Mouse (Mus musculus) G1E (cell line): ENCODE data around the gene Siglech. TPM values are rescaled to one million over a fixed set of nuclear protein-coding genes. Genes with fewer than 3 reads are reported as not detected.

ENCODE experiments used
- ATAC-seq: 2 replicates; pipeline ENCODE4 v1.8.0; 2016; ENCODE audit warnings: mild to moderate bottlenecking; ENCODE audit not compliant: insufficient number of reproducible peaks, poor library complexity, low FRiP score, severe bottlenecking; ENCODE audit errors: extremely low read depth
- DNase-seq: peaks from one replicate; pipeline ENCODE4 v3.0.0; 2012; ENCODE audit warnings: low spot score
- H3K27me3 ChIP-seq: 2 replicates; pipeline ENCODE4 v1.6.1; 2012; ENCODE audit warnings: mild to moderate bottlenecking, low read length, inconsistent platforms; ENCODE audit not compliant: insufficient read depth
- H3K36me3 ChIP-seq: replicated peaks from 2 replicates; pipeline ENCODE3; 2012; ENCODE audit warnings: mild to moderate bottlenecking, inconsistent platforms
- H3K4me1 ChIP-seq: 2 replicates; pipeline ENCODE4 v1.6.1; 2012; ENCODE audit warnings: low read depth, low read length, inconsistent platforms, mixed read lengths; ENCODE audit not compliant: insufficient read depth
- H3K4me3 ChIP-seq: 2 replicates; pipeline ENCODE4 v1.5.1; 2012; ENCODE audit warnings: low read depth, mild to moderate bottlenecking, inconsistent platforms, low read length, moderate library complexity, mixed read lengths
- H3K9me3 ChIP-seq: replicated peaks from 2 replicates; pipeline ENCODE4 v1.6.1; 2012; ENCODE audit warnings: inconsistent platforms
- CTCF ChIP-seq: IDR thresholded peaks from 2 replicates; pipeline ENCODE4 v1.5.1; 2012; ENCODE audit warnings: low read depth, low read length, inconsistent platforms, mixed read lengths
- GATA1 ChIP-seq: IDR thresholded peaks from 2 replicates; pipeline ENCODE4 v1.6.1; 2012; ENCODE audit warnings: borderline replicate concordance, low read length, inconsistent platforms, mixed read lengths
- GATA2 ChIP-seq: IDR thresholded peaks from 2 replicates; pipeline ENCODE4 v1.6.1; 2012; ENCODE audit warnings: low read depth, low read length, inconsistent platforms, borderline replicate concordance
- POLR2AphosphoS5 ChIP-seq: IDR thresholded peaks from 2 replicates; pipeline ENCODE4 v1.6.1; 2012; ENCODE audit warnings: low read depth, low read length, inconsistent platforms; ENCODE audit not compliant: insufficient replicate concordance
- TAL1 ChIP-seq: conservative IDR thresholded peaks from 2 replicates; pipeline ENCODE4 v1.6.1; 2012; ENCODE audit warnings: low read depth, low read length, inconsistent platforms, mixed read lengths
- polyA plus RNA-seq: library from polyadenylated mRNA; stranded (reverse); fragments of >175 nt; gene quantifications from 2 replicates; pipeline ENCODE4 v1.2.3, GENCODE M21; 2012
- total RNA-seq, 2 experiments: library from RNA; stranded (forward) in 1 of 2; stranded (reverse) in 1 of 2; fragments of 200-1000 nt in 1 of 2; fragments of >200 nt in 1 of 2; fragmentation: Nextera tagmentation in 1 of 2; gene quantifications; 2 replicates each; pipeline ENCODE4 v1.2.3; 2014 to 2017

The Siglech gene
- not detected in 2 replicates for total RNA-seq (2014; fragmentation: Nextera tagmentation)
- total RNA-seq (2017): 0.06 and 0.16 TPM in 2 replicates
- not detected in 2 replicates for polyA plus RNA-seq

GRCm38 (mm10) chr7:55767926-55768325 lies at the start of gene Siglech:
Siglech (plus strand) TSS chr7:55768178.
- H3K4me1 ChIP-seq: no peaks in the 10 kb centered on the region
- peaks cover 4% of the 10 kb centered on the region for H3K27me3 ChIP-seq
- DNase-seq (no peak), ATAC-seq (peak; percentile 34; the same call in 1 of the 2 replicates)
- no peak within 1 kb of the TSS for H3K4me3 ChIP-seq
- no peaks in the 10 kb centered on the region for H3K36me3 ChIP-seq
- TF ChIP-seq POLR2AphosphoS5 (no peak), GATA1 (no peak), CTCF (no peak), GATA2 (no peak), TAL1 (no peak)
- no peaks in the 10 kb centered on the region for H3K9me3 ChIP-seq

GRCm38 (mm10) chr7:55722673-55723072 lies 45.3 kb upstream of the Siglech start:
- TF ChIP-seq GATA1: no peak
- no peak for TF ChIP-seq GATA2
- TF ChIP-seq POLR2AphosphoS5: no peak
- no peak for TF ChIP-seq CTCF
- no peak for TF ChIP-seq TAL1
- Histone ChIP-seq H3K27me3 (peaks cover 3% of the 10 kb centered on the region; the same call in 1 of the 2 replicates), H3K4me1 (no peaks in the 10 kb centered on the region), H3K36me3 (no peaks in the 10 kb centered on the region), H3K4me3 (no peak overlapping the region), H3K9me3 (no peaks in the 10 kb centered on the region)
- no peak for DNase-seq
- no peak for ATAC-seq

GRCm38 (mm10) chr7:55728903-55729302 lies 39.1 kb upstream of the Siglech start:
- ATAC-seq (no peak), DNase-seq (no peak)
- Histone ChIP-seq H3K27me3 (peaks cover 3% of the 10 kb centered on the region; the same call in 1 of the 2 replicates), H3K4me1 (no peaks in the 10 kb centered on the region), H3K4me3 (no peak overlapping the region), H3K9me3 (no peaks in the 10 kb centered on the region), H3K36me3 (no peaks in the 10 kb centered on the region)
- TF ChIP-seq GATA1 (no peak), TAL1 (no peak), POLR2AphosphoS5 (no peak), GATA2 (no peak), CTCF (no peak)

- Histone ChIP-seq H3K27me3 (no peaks in the 10 kb centered on the region), H3K4me3 (no peak overlapping the region), H3K36me3 (no peaks in the 10 kb centered on the region), H3K4me1 (no peaks in the 10 kb centered on the region), H3K9me3 (no peaks in the 10 kb centered on the region)
- ATAC-seq (no peak), DNase-seq (no peak)
- TF ChIP-seq CTCF (0 out of 2 replicates have a peak, but pooled peaks have one; percentile 5), GATA2 (no peak), POLR2AphosphoS5 (no peak)
Observed at GRCm38 (mm10) chr7:55734483-55734882, 33.5 kb upstream of the Siglech start.

GRCm38 (mm10) chr7:55737125-55737912 lies 30.7 kb upstream of the Siglech start:
- H3K9me3 ChIP-seq: no peaks in the 10 kb centered on the region
- ATAC-seq: no peak
- no peaks in the 10 kb centered on the region for H3K36me3 ChIP-seq
- DNase-seq: no peak
- TF ChIP-seq GATA1: no peak
- TF ChIP-seq TAL1: no peak
- no peak for TF ChIP-seq POLR2AphosphoS5
- no peak for TF ChIP-seq CTCF
- TF ChIP-seq GATA2: no peak
- no peaks in the 10 kb centered on the region for H3K27me3 ChIP-seq
- no peak overlapping the region for H3K4me3 ChIP-seq
- no peaks in the 10 kb centered on the region for H3K4me1 ChIP-seq

GRCm38 (mm10) chr7:55743614-55744267 lies 24.2 kb upstream of the Siglech start:
- Histone ChIP-seq H3K4me3 (no peak overlapping the region), H3K27me3 (peaks cover 4% of the 10 kb centered on the region; the same call in 1 of the 2 replicates), H3K4me1 (no peaks in the 10 kb centered on the region), H3K9me3 (no peaks in the 10 kb centered on the region), H3K36me3 (no peaks in the 10 kb centered on the region)
- ATAC-seq: no peak
- no peak for DNase-seq
- no peak for TF ChIP-seq GATA2
